Mouse (Mus musculus) right cerebral cortex, postnatal 10 days (tissue): ENCODE results near the gene Gk2.

Source experiments
- DNase-seq, 2 experiments: peaks; one replicate each; pipeline ENCODE4 v3.0.0; 2021; ENCODE audit warnings: low spot score in 2 of 2

Gene Gk2

DNA sequence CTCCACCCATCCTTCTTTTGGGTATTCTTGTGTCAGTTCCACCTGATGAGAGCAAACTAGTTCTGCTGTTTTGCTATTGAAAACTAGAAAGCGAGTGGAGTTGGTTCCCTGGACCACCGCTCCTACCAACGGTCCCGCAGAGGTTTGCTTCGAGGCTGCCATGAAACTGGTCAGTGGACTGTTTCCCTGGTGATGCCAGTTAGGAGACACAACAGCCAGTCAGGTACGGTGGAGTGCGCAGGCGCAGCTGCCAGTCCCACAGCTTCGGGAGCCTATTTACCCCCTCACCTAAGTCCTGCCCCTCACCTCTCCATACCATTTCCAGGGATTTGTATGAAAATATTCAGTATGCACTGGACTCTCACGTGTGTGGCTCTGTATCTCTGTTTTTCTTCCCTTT is at the start of gene Gk2:
Gk2 (minus strand) TSS at position 206 of the 400 bp plus-strand sequence.
- no peak for DNase-seq

DNA sequence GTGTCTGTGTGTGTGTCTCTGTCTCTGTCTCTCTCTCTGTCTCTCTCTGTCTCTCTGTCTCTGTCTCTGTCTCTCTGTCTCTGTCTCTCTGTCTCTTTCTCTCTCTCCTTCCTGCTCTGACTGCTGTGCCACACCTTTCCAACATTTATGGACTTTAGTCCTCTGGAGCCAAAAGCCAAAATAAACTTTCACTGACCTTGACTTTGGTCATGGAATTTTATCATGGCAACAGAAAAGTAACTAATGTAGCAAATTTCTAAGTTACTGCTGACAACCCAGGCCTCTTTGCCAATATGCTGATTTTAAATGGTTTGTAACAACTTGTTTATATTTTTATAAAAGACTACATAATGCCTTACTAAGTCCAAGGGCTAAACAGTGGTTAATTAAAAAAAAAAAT is 41.2 kb upstream of the Gk2 start:
- no peak for DNase-seq

DNA sequence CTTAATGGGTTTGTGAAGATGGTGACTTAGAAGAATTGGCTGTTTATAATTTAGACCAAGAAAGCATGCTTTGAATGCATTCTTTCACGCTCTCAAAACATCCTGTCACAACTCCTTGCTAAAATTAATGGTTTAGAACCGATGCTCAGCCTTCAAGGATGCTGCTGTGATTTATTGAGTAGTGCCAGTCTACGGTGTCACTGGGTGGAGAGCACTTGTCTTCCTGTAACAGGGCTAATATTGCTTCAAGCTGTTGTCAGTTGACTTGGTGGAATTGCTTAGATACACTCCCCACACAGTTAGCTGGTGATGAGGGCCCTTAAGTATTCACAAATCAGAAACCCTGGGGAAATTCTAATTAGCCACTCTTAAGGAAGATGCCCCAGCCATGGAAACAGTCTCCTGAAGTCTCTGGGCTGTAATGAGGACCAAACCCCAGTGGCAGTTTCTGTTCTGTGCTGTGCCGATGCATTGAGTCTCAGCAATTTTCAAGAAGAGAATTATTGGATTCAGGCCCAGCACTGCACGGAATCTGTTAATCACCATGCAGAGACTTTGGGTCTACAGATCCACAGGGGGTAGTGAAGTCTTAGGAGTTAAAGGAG is 38.8 kb upstream of the Gk2 start:
- no peak for DNase-seq

DNA sequence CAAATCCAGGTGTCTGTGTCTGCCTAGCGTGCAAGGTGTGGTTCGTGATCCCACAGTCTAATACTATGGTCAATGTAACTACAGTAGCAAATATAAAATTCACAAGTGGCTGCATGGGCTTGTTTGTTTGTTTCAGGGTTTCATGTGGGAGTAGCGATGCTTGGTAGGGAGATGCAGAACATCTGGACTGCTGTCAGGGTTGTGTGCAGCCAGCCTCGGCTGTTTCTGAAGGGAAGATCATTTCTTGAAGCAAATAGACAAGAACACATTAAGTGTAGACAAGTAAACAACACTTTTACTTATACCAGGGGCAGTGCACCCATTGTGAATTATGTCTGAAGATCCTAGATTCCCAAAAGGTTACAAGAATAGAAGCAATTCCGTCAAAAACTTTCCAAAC is 36.6 kb upstream of the Gk2 start:
- no peak for DNase-seq

DNA sequence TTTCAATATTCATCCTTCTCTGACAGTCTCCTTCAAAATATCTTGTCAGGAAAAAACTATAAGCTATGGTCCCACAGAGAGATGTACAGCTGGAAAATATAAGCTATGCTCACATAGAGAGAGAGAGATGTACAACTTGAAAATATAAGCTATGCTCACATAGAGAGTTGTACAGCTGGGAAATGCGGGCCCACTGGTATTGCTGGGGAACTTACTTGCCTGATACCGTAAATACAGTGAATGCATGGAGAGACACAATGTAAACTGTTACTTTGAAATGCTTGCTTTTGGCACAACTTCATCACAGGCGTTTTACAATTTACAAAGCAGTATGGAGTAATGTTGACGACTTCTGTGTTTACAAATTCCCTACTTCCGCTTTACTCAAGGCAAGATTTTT is 29.3 kb upstream of the Gk2 start:
- DNase-seq = no peak

DNA sequence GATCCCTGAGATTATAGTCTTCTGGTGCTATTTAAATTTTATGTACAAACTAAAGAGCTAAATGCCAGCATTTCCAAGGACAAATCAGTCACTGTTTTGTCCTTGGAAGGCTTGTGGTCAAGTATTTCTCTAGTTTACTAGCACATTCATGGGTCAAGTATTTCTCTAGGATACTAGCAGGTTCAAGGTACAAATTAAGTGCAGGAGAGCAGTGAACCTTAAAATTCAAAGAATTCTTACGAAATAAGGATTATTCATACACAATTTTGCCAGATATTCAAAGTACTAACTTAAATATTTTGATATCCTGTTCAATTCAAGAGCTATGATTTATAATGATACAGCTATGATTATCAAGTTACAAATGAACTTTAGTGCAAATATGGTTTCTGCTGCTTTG is 23.2 kb upstream of the Gk2 start:
- DNase-seq = no peak

DNA sequence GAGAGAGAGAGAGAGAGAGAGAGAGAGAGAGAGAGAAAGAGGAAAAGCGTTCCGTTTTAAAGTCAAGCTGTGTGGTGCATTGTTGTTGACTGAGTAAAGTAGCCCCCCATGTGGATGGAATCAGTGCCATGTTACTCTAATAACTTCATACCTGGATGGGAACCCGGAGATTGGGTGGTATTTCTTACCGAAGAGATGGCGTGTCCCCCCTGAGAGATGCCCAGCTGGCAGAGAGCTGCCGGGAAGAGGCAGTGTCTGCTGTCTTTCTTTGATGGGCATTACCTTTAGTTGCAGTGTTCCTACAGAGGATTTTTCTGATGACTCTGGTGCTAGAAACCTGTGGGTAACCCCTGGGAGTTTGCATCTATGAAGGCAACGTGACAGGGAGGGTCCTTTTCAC is 10.4 kb upstream of the Gk2 start:
- DNase-seq = no peak

DNA sequence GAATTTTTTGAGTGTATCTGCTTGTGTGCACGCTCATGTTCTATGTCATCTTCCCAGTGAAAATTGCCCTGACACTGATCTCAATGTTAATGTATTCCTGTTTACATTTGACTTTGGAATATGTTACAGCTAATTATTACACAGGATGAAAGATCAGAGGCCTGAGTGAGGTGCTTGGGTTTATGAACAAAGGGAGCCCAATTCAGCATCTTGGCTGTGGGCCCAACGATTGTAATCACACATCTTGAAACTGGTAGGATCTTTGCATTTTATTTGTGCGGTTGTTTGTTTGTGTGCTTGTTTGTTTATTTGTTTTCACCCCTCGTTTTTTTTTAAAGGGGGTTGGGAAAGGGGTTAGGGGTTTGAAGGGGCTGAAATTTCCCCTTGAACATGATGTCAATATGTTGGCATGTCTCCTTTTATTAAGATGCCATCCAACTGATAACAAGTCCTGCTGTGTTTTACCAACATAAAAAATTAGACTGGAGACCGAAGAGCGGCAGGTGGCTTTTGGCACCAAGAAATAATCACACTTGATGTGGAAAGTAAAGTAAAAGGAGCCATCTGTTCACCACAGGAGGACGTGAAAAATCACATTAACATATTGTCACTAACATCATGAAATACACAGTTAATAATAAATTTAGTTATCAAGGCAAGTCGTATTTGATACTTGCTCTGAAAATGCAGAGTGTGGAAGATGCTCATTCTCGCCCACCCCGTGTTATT is 9.8 kb upstream of the Gk2 start:
- DNase-seq = peak in 1 of 2 experiments; percentile 25

DNA sequence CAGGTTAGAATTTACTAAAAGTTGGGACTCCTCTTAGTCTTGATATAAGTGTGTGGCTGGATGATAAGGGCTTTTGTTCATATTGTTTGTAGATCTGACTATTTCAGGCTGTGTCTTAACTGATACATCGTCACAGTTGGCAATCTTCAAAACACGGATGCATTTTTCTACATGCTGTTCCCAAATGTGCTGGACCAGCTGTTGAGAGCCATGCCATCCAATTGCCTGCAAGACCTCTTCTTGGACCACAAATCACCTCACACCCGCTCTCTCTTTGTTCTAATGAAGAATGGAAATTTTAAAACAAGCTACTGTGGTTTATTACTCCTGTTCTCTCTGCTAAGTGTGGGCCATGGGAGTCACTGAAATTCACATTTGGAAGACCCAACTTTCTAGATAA is 9.1 kb upstream of the Gk2 start:
- no peak for DNase-seq

DNA sequence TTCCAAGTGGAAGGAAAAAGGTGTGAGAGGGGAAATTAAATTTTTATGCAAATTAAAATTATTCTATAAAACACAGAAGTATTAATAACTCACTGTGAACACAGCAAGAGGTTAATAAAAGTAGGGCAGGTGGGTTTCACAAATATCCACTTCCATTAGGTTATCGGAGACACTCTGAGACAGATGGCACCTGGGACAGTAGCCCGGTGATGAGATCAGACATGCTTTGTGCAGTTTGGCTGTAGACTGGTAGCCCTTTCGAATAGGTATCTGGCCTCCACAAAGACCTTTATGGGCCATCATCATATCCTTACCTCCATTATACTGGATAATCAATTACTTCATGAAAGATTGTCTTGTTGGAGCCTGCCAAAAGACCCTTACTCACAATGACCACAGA is 6.0 kb upstream of the Gk2 start:
- DNase-seq = no peak

DNA sequence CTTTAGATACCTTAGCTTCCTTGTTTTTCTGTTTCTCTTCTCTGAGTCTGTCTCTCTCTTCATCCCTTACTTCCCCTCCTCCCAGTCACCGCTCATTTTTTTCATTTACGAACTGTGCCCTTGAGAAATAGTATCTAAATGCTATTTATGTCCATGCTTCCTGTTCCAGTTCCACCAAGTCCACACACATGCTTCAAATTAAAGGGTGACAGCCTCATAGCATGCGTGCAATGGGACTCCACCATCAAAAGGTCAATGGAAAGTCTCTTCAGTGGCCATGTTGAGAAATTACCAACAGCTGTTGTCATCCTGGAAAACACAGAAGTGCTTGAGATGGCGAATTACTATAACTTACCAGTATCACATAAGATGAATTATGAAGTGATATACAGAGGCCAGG is 5.4 kb downstream of the Gk2 start:
- DNase-seq = no peak

DNA sequence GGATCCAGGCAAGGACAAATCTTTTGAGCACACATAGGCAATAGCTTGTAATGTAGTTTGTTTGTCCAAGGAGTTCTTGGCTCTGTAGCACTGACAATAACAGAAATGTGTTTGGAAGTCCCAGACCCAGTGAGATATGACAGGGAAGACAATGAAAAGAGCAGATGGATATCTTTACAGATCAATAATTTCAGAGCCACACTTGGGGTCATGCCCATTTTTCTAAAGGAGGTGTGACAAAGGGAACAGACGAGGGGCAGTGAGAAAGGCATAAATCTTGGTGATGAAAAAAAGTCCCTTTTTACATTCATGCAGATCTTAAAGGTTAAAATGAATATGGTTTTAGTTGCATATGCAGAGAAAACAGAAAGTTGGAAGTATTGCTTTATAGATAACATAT is 12.6 kb downstream of the Gk2 start:
- DNase-seq = no peak

DNA sequence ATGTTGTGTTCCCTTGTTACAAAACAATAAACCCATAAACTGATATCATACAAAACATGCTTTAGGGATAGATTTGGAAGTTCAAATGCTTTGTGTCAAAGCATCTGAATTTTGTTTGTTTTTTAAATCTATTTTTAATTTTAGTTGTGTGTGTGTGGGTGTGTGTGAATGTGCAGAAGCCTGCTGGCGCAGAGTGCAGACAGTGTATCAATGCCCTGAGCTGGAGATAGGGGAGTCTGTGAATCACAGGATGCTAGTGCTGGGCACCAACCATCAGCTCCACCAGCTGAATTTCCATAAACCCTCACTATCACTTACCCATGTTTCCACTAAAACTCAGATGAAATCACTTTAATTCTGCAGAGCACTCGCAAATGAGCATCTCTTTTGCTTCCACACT is 24.3 kb downstream of the Gk2 start:
- no peak for DNase-seq

DNA sequence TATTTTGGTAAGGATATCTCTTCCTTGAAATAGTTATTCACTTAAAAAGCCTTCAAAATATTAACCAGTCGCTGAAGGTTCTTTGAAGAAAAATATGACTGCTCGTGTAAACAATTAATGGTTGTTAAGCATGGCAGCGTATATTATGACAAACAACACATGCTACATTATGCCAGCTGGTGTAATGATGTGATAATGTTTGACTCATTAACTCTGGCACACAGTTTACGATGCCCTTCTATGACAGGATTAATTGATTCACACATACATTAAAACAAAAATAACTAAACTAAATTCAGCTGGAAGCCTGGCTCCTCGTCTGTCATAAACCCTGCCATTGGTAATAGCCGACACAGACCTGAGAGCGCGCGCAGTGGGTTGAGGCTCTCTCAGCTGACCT is 26.8 kb downstream of the Gk2 start:
- no peak for DNase-seq

DNA sequence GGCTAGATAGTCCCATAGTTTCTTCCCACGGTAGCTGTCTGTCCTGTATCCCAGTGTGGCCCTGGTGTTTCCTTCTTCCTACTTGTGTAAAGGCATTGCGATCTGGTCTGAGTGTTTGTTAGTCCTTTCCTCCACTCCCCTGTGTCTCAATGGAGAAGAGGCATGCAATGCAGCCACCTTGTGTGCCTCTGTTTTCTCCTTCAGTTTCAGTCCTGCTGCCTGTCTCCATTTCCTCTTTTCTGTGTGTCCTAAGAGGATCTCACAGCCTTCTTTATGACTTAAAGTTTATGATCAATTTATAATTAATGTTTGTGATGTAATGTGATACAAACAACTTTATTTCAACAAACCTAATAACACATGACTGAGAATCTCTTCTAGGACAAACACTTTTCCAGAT is 35.2 kb downstream of the Gk2 start:
- DNase-seq = no peak

DNA sequence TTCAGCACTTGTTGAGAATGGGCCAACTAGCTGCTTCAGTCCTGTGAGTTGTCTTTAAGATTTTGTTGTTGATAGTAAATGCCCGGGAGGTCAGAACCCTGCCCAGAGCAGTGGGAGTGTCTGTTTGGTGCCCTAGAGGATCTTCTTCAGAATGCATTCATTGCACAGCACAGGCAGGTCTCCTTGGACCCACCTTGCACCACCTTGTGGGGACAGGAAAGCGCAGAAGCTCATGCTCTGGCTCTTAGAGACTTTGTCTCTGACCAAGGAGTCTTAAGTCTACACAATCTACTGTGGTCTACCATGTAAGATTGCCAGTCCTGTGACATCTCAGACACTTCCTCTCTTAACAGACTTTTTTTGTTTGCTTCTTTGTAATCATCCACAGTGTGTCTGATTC is 39.6 kb downstream of the Gk2 start:
- DNase-seq = no peak

DNA sequence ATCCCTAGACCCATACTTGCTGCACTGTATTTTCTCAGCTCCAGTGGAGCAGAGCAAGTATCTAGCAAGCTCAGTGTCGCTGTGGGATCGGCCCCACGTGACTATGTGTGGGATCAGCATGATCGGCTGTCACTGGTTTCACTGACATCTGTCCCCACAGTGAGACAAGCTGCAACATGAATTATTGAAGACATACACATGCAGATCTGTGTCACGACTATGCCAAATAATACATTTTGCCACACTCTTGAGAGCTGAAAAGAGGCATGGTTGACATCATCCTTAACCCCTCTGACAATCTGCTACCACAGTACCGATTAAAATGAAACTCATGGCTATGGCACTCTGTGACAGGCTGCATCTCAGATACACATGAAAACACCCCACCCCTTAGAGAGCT is 41.0 kb downstream of the Gk2 start:
- DNase-seq = peak in 1 of 2 experiments; percentile 42

DNA sequence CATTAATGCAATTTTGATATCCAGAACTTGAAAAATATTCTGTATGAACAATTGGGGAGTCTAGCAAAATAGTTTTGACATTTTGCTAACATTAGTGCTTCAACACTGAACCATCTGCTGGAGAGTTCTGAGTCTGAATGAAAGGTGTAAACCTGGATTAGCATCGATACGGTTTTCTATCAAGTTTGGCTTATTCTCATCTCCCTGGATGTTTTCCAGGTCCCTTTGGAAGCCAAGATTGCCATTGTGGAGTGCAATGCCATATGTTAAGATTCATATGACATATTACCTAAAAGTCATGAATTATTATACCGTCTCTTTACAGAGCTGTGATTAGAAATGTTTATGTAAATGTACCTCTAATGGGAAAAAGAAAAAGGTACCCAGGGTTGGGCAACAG is 43.1 kb downstream of the Gk2 start:
- DNase-seq = no peak

DNA sequence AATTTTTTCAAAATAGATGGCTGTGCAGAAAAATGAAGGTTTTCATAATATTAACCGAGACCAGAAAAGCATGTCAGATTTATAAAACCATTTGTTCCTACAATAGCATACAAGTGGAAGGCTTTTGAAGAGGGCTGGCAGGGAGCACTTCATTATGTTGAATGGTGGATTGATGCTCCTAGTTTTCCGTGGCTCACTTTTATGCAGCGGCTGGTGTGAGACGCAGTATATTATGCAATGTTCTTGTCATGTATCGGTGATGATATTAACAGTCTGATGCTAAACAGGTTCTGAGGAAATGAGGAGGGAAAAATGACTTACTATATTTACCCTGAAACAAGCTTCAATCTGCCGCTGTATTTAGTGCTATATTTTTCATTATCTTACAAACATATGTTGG is 46.6 kb downstream of the Gk2 start:
- no peak for DNase-seq

DNA sequence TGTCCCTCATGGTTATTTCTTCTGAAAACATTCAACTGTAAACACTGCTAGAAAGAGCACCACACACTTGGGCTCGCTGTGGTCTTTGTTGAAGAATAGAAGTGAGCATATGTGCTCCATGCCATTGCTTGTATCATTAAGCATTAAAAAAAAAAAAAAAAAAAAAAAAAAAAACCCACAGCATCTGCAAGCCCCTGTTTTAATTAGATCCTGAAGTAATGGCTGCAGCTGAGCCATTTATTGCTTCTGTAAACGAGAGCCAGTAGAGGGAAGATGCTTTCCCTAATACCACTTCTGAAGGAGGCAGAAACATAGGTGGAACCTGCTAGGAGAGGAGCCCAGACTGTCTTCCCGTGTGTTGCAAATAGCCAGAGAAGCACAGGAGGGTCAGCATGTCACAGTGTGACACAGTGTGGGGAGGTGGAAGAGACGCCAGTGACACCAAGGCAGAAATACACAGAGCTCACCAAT is 47.6 kb downstream of the Gk2 start:
- DNase-seq = no peak
